Mouse (Mus musculus) embryonic stem cell, embryonic (primary cell): Measurements from ENCODE around the gene Cdon.

Experiments used
- CTCF ChIA-PET, 4 experiments: fragments of 300-600 bp in 2 of 4; fragments of 350-600 bp in 2 of 4; sonication (Branson Sonifier 250); formaldehyde crosslinking; loops; one replicate each; lab custom pipeline; 2022; ENCODE audit warnings: inconsistent platforms in 2 of 4; lab: Charles Lee
- POLR2A ChIA-PET, 4 experiments: fragments of 300-600 bp in 2 of 4; fragments of 350-600 bp in 2 of 4; sonication (Branson Sonifier 250); formaldehyde crosslinking; loops; one replicate each; lab custom pipeline; 2022; ENCODE audit warnings: antibody characterized with exemption in 4 of 4, inconsistent platforms in 1 of 4; lab: Charles Lee

Cdon gene

GRCm38 (mm10) chr9:35516182-35516581 lies 95.3 kb downstream of the Cdon start:
- ChIA-PET POLR2A (interaction anchor here in 2 of 4 experiments (0.6 to 1.1 kb wide), 5 partner anchors 20 to 367 kb away, joined by 3 to 5 read pairs (median 3); no protein-coding TSS in a partner anchor), CTCF (interaction anchor here in 1 of 4 experiments (1.5 kb wide), 1 partner anchor 8 kb away, joined by 5 read pairs; no protein-coding TSS in a partner anchor)

GRCm38 (mm10) chr9:35516711-35517110 lies 95.8 kb downstream of the Cdon start:
- ChIA-PET POLR2A (interaction anchor here in 2 of 4 experiments (0.6 to 1.3 kb wide), 5 partner anchors 12 to 368 kb away, joined by 3 to 6 read pairs (median 3); no protein-coding TSS in a partner anchor), CTCF (interaction anchor here in 2 of 4 experiments (0.5 to 1.5 kb wide), 2 partner anchors 8 to 317 kb away, joined by 3 to 6 read pairs; partner anchors contain the start of genes Srpr (in 1 of the 2) and Tirap (in 1 of the 2))

- CTCF ChIA-PET = interaction anchor here in 1 of 4 experiments (1.5 kb wide), 1 partner anchor 318 kb away, joined by 3 read pairs; the partner anchor contains the start of genes Srpr and Tirap
- POLR2A ChIA-PET = interaction anchor here in 1 of 4 experiments (1.3 kb wide), 1 partner anchor 20 kb away, joined by 6 read pairs; no protein-coding TSS in a partner anchor
Measured at GRCm38 (mm10) chr9:35518169-35518568, 97.2 kb downstream of the Cdon start, which contains the start of gene Gm1113. Gene Gm1113, minus strand, starts transcription at chr9:35518269.

- ChIA-PET POLR2A (interaction anchor here in 2 of 4 experiments (1.0 to 1.2 kb wide), 2 partner anchors 26 to 229 kb away, joined by 3 read pairs; no protein-coding TSS in a partner anchor), CTCF (interaction anchor here in 2 of 4 experiments (0.6 to 2.4 kb wide), 6 partner anchors 14 to 690 kb away, joined by 3 to 8 read pairs (median 3); no protein-coding TSS in a partner anchor)
Measured at GRCm38 (mm10) chr9:35520631-35521348, 99.9 kb downstream of the Cdon start.

GRCm38 (mm10) chr9:35522241-35522640 lies 101.3 kb downstream of the Cdon start:
- POLR2A ChIA-PET = interaction anchor here in 2 of 4 experiments (0.8 to 1.0 kb wide), 2 partner anchors 9 to 231 kb away, joined by 3 read pairs; no protein-coding TSS in a partner anchor
- CTCF ChIA-PET = interaction anchor here in 2 of 4 experiments (0.7 to 2.5 kb wide), 4 partner anchors 13 to 345 kb away, joined by 3 to 23 read pairs (median 3); no protein-coding TSS in a partner anchor

GRCm38 (mm10) chr9:35522821-35523515 lies 102.0 kb downstream of the Cdon start:
- POLR2A ChIA-PET = interaction anchor here in 2 of 4 experiments (0.8 to 2.0 kb wide), 8 partner anchors 9 to 226 kb away, joined by 3 to 6 read pairs (median 4); no protein-coding TSS in a partner anchor

GRCm38 (mm10) chr9:35523541-35523940 lies 102.6 kb downstream of the Cdon start:
- POLR2A ChIA-PET = interaction anchor here in 2 of 4 experiments (0.9 to 2.0 kb wide), 12 partner anchors 15 to 256 kb away, joined by 3 to 6 read pairs (median 4); no protein-coding TSS in a partner anchor
- CTCF ChIA-PET = interaction anchor here (0.6 to 3.5 kb wide), 29 partner anchors 11 to 1120 kb away, joined by 3 to 31 read pairs (median 4); partner anchors contain the start of genes Fam118b (in 1 of the 4), Foxred1 (in 1 of the 4), Rpusd4 (in 1 of the 4) and Srpr (in 1 of the 4)

More at GRCm38 (mm10) chr9:35522821-35523515, 102.0 kb downstream of the Cdon start:
- CTCF ChIA-PET = interaction anchor here (0.6 to 3.5 kb wide), 17 partner anchors 12 to 1120 kb away, joined by 3 to 31 read pairs (median 4); partner anchors contain the start of genes Srpr (in 1 of the 4) and Tirap (in 1 of the 4)

GRCm38 (mm10) chr9:35523941-35524411 lies 103.0 kb downstream of the Cdon start:
- POLR2A ChIA-PET = interaction anchor here in 3 of 4 experiments (0.6 to 2.0 kb wide), 17 partner anchors 15 to 1203 kb away, joined by 3 to 6 read pairs (median 4); no protein-coding TSS in a partner anchor
- CTCF ChIA-PET = interaction anchor here (0.5 to 3.5 kb wide), 51 partner anchors 9 to 473 kb away, joined by 3 to 31 read pairs (median 4); partner anchors contain the start of genes Cdon (in 1 of the 4), Fam118b (in 1 of the 4), Foxred1 (in 1 of the 4) and Rpusd4 (in 1 of the 4)

DNA sequence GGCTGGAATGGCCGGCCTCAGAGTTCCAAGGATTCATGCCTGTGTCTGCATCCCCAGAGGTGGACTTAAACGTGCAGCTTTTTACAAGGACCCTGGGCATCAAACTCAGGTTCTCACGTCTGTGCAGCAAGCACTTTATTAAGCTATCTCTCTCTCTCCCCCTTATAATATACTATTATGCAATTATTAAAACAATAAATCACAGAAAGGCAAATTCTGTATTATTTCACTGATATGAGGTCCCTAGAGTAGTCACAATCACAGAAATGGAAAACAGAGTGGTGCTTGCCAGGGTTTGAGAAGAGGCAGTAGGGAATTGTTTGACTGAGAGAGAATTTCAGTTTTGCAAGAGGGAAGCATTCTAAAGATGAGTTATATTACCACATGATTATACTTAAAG lies 108.2 kb downstream of the Cdon start:
- CTCF ChIA-PET = interaction anchor here in 2 of 4 experiments (1.0 to 1.4 kb wide), 2 partner anchors 12 kb away, joined by 3 read pairs; no protein-coding TSS in a partner anchor
- POLR2A ChIA-PET = interaction anchor here in 1 of 4 experiments (0.6 kb wide), 1 partner anchor 1484 kb away, joined by 4 read pairs; no protein-coding TSS in a partner anchor

DNA sequence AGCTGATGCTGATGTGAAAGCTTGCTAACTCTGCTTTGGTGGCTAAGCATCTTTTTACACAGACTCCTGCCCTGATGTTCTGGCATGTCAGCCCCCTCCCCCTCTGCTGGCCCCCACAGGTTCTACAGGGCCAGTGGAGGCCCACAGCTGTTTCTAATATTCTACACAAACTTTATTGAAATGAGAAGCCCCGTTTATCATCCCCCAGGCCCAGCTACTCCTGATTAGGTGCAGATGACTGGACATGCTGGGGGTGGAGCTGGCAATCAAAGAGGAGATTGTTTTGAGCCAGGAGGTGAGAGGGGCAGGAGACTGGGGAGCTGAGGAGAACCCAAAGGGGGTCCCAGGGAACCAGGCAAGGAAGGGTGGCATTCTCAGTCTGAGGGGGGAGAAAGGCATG lies 108.9 kb downstream of the Cdon start:
- ChIA-PET CTCF (interaction anchor here in 2 of 4 experiments (1.0 to 1.4 kb wide), 2 partner anchors 11 kb away, joined by 3 read pairs; no protein-coding TSS in a partner anchor), POLR2A (interaction anchor here in 2 of 4 experiments (0.5 to 0.6 kb wide), 2 partner anchors 329 to 1484 kb away, joined by 4 read pairs; no protein-coding TSS in a partner anchor)

DNA sequence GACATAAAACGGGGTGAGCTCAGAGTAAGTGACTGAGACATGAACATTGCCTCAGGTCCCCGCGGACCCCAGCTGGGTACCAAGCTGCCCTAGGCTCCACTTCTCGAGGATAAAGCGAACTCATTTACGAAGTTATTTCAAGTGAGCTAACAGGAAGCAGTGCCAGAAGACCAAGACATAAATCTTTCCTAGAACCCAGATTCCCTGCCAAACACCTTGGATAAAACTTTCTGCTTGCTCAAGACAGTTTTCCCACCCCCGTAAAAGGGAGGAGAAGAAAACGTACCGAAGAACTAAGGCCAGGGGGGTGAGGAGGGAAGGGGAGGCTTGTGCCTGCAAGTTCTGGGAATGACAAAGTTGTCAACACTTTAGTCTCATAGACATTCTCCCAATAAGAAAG lies 112.3 kb downstream of the Cdon start:
- POLR2A ChIA-PET = interaction anchor here in 2 of 4 experiments (0.9 to 1.3 kb wide), 3 partner anchors 16 to 239 kb away, joined by 3 to 5 read pairs (median 3); no protein-coding TSS in a partner anchor
- CTCF ChIA-PET = interaction anchor here in 1 of 4 experiments (1.2 to 2.3 kb wide), 2 partner anchors 9 to 251 kb away, joined by 8 to 25 read pairs; no protein-coding TSS in a partner anchor

DNA sequence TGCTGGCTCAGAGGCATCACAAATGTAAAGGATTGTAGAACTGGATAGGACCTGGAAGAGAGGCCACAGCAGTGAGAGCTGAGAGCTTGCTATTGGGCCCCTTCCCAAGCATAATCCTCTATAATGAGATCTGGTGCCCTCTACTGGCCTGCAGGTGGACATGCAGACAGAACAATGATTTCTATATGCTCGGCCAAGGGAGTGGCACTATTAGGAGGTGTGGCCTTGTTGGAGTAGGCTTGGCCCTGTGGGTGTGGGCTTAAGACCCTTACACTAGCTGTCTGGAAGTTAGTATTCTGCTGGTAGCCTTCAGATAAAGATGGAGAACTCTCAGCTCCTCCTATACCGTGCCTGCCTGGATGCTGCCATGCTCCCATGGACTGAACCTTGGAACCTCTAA lies 114.2 kb downstream of the Cdon start:
- ChIA-PET CTCF (interaction anchor here (0.5 to 2.3 kb wide), 49 partner anchors 8 to 355 kb away, joined by 3 to 31 read pairs (median 5); partner anchors contain the start of genes Fam118b (in 2 of the 4), Cdon (in 1 of the 4), Ddx25 (in 1 of the 4) and Pus3 (in 1 of the 4)), POLR2A (interaction anchor here in 3 of 4 experiments (0.5 to 1.5 kb wide), 10 partner anchors 24 to 336 kb away, joined by 3 to 7 read pairs (median 3); partner anchors contain the start of genes Fam118b (in 2 of the 3), Rpusd4 (in 2 of the 3), Foxred1 (in 1 of the 3) and Hyls1 (in 1 of the 3))

DNA sequence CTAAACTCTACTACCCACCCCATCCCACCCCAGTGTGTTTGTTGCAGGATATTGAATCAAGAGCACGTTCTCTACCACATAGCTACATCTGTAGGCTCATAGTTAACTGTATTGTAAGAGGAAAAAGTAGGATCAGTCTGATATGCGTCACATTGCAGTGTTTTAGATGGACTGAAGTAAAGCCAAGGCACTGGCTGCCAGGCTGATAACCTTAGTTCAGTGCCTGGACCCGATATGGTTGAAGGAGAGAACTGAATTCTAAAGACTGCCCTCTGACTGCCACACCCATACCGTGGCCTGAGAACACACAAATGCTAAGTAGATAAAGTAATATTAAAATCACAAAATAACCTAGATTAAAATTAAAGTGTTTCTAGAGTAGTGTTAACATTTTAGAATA lies 114.9 kb downstream of the Cdon start:
- CTCF ChIA-PET = interaction anchor here (1.2 to 2.3 kb wide), 20 partner anchors 7 to 336 kb away, joined by 3 to 31 read pairs (median 6); partner anchors contain the start of genes Fam118b (in 2 of the 4), Cdon (in 1 of the 4), Rpusd4 (in 1 of the 4) and Srpr (in 1 of the 4)
- POLR2A ChIA-PET = interaction anchor here in 1 of 4 experiments (0.6 kb wide), 1 partner anchor 208 kb away, joined by 6 read pairs; no protein-coding TSS in a partner anchor

DNA sequence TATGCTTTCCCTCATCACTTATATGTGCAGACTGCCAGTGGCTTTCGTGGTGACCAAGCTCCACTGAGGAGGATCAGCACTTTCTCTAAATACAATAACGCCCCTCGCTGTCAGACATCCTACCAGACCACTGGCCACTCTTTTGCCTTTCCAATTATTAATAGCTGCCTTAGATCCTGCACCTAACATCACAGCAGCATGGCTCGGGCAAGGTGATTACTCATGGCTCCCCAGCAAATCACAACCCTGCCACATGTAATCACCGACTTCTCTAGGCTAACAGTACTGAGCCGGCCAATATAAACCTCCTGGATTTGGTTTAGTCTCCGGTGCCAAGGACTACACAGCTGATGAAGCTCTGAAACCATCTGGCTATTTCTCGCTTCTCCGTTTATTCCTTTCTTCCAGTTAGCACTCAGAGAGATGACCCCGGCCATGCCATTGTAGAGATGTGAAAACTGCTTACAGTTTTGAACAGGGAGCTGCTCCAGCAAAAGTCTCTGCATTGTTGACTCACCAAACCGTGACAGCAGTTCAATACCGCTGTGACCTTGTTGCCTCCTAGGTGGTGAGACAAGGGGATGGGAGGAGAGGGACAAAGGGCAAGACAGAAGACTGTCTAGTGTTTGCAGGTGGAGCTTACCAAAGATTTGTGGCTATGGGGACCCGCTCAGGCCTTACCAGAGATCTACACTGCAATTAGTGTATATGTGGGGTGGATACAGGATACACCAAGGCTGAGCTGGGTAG lies 118.2 kb downstream of the Cdon start:
- CTCF ChIA-PET = interaction anchor here in 3 of 4 experiments (0.6 to 2.9 kb wide), 8 partner anchors 15 to 257 kb away, joined by 3 to 20 read pairs (median 4); no protein-coding TSS in a partner anchor
- POLR2A ChIA-PET = interaction anchor here in 2 of 4 experiments (0.7 to 1.2 kb wide), 5 partner anchors 15 to 272 kb away, joined by 3 to 4 read pairs (median 3); partner anchors contain the start of genes Fam118b (in 1 of the 2) and Rpusd4 (in 1 of the 2)

DNA sequence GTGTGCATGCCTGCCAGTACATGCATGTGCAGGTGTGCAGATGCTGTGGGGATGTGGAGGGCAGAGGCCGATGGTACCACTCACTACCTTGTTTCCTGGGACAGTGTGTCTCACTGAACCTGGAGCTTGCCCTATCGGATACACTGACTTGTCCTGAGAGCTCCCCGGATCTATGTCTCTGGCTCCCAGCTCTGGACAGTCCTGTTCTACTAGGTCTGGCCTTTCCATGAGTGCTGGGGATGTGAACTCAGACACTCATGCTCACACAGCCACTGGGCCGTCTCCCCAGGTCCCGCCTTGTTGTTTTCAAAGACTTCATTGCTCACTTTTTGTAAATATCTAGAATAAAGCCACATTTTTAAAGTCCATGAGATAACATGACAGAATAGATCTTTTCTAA lies 120.1 kb downstream of the Cdon start:
- POLR2A ChIA-PET = interaction anchor here in 3 of 4 experiments (0.6 to 1.7 kb wide), 6 partner anchors 15 to 982 kb away, joined by 3 to 4 read pairs (median 4); no protein-coding TSS in a partner anchor
- CTCF ChIA-PET = interaction anchor here (0.6 to 2.9 kb wide), 43 partner anchors 9 to 1671 kb away, joined by 3 to 43 read pairs (median 4); partner anchors contain the start of genes Srpr (in 3 of the 4), Tirap (in 3 of the 4), Fam118b (in 1 of the 4) and Rpusd4 (in 1 of the 4)
